Mouse (Mus musculus): Measurements from ENCODE around the gene Gli1. TPM values are rescaled to one million over a fixed set of nuclear protein-coding genes. Genes with fewer than 3 reads are reported as not detected.

Gene Gli1
- total RNA-seq, 1 experiment from 2014 or later, result not detected

GRCm38 (mm10) chr10:127286194-127286593 lies 55.6 kb downstream of the Gli1 start:
- no peak for ATAC-seq (replicated peaks; ENCODE audit: insufficient number of reproducible peaks, low FRiP score, low TSS enrichment, poor library complexity, severe bottlenecking)

DNA sequence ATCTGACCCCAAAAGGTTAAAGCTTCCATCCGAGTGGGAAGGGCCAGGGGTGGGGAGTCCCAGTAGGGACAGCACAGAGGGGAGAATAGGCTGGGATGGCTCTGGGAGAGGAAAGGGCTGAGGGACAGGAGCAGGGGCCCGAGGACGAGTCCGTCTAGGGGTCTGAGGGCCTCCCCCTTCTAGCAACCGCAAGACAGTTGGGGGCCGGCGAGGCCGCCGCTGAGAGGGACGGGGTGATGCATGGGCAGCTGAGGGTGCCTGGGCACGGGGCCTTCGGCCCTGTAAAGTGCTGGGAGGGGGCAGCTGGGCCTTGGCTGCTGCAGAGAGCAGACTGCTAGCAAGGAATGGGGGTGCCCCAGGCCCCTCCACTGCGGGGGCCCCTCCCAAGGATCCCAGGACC lies 56.1 kb downstream of the Gli1 start:
- ATAC-seq (replicated peaks; ENCODE audit: insufficient number of reproducible peaks, low FRiP score, low TSS enrichment, poor library complexity, severe bottlenecking), result no peak

GRCm38 (mm10) chr10:127284724-127285500 lies 56.9 kb downstream of the Gli1 start:
- ATAC-seq (replicated peaks; ENCODE audit: insufficient number of reproducible peaks, low FRiP score, low TSS enrichment, poor library complexity, severe bottlenecking), result no peak

GRCm38 (mm10) chr10:127284105-127284622 lies 57.6 kb downstream of the Gli1 start:
- ATAC-seq (replicated peaks; ENCODE audit: insufficient number of reproducible peaks, low FRiP score, low TSS enrichment, poor library complexity, severe bottlenecking), result no peak

DNA sequence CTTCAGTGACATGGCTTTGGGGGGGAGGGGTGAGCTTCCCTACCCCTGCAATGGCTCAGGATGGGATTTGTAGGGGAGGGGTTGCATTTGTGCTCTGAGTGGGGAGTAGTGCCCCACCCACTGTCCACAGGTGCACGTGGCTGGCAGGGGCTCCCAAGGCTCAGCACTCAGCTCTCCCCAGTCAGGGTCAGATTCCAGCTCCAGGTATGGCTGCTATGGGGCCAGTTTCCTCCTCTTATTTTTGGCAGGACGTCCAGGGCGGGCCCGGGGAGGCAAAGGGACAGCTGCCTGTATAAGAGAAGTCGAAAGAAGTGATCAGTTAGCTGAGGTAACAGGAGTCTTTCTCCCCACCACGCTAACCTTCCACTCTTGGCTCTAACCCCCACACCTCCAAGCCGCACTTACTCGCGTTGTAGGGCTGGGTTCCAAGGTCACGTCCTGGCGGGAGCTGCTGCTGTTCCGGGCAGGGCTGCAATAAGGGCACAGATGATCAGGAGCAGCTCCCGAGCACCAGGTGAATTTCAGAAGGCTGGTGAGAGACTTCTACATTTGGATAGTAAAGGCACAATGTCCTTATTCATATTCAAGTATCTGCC lies 59.1 kb downstream of the Gli1 start:
- ATAC-seq (replicated peaks; ENCODE audit: insufficient number of reproducible peaks, low FRiP score, low TSS enrichment, poor library complexity, severe bottlenecking), result no peak

DNA sequence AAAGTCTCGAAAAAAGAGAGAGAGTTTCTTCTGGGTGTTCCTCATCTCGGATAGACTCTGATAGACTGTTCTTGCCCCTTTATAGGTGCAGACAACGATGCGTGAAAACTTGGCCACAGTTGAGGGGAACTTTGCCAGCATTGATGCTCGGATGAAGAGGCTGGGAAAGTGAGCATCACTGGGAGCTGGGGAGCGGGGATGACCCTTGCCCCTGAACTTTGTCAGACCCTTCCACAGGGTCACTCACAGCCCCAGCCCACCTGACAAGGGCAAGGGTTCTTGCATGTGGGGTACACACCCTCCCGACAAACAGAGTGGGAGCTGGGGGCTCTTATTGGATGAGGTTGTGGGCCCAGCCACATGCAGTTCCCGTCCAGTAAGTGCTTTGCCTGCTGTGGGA lies 60.5 kb downstream of the Gli1 start:
- ATAC-seq (replicated peaks; ENCODE audit: insufficient number of reproducible peaks, low FRiP score, low TSS enrichment, poor library complexity, severe bottlenecking), result no peak

Other genes with a start within 250 kb of the Gli1 start
- 253 to 285 TPM (median 262 TPM) in 3 replicates for gene Os9, start 220.8 kb downstream of the Gli1 start, total RNA-seq (2017)
- gene B4galnt1, start 176.7 kb downstream of the Gli1 start, total RNA-seq (2017), result 166 to 275 TPM (median 211 TPM) in 3 replicates
- gene Slc26a10, start 161.3 kb downstream of the Gli1 start, total RNA-seq (2017), result 3.2 to 4.2 TPM (median 3.5 TPM) in 3 replicates
- 1.9 TPM in 1 of 3 replicates, not detected in the others for gene Arhgef25, start 151.9 kb downstream of the Gli1 start, total RNA-seq (2017)
- 3.8 to 17.3 TPM (median 8.8 TPM) in 3 replicates for gene Dtx3, start 146.2 kb downstream of the Gli1 start, total RNA-seq (2017)
- 15.7 to 32.0 TPM (median 21.5 TPM) in 3 replicates for gene Pip4k2c, start 130.4 kb downstream of the Gli1 start, total RNA-seq (2017)
- gene Kif5a, start 78.6 kb downstream of the Gli1 start, total RNA-seq (2017), result 0.19 to 0.48 TPM in 2 of 3 replicates, not detected in the other
- gene Dctn2, start 75.6 kb downstream of the Gli1 start, total RNA-seq (2017), result 89.0 to 104 TPM (median 92.1 TPM) in 3 replicates
- gene Mbd6, start 53.0 kb downstream of the Gli1 start, total RNA-seq (2017), result 4.2 to 15.5 TPM (median 12.1 TPM) in 3 replicates
- gene Mars, start 30.2 kb downstream of the Gli1 start, total RNA-seq (2017), result 56.6 to 72.2 TPM (median 64.5 TPM) in 3 replicates
- gene Arhgap9, start 20.0 kb downstream of the Gli1 start, total RNA-seq (2017), result 101 to 125 TPM (median 109 TPM) in 3 replicates
- not detected in 3 replicates for gene Inhbe, start 12.4 kb upstream of the Gli1 start, total RNA-seq (2017)
- gene Inhbc, start 28.5 kb upstream of the Gli1 start, total RNA-seq (2017), result not detected in 3 replicates
- gene R3hdm2, start 38.4 kb upstream of the Gli1 start, total RNA-seq (2017), result 32.1 to 81.2 TPM (median 33.7 TPM) in 3 replicates
- 0.32 to 9.8 TPM (median 1.4 TPM) in 3 replicates for gene Stac3, start 159.7 kb upstream of the Gli1 start, total RNA-seq (2017)
- gene Ndufa4l2, start 173.0 kb upstream of the Gli1 start, total RNA-seq (2017), result not detected in 3 replicates
- 7.9 to 28.8 TPM (median 11.5 TPM) in 3 replicates for gene Shmt2, start 180.5 kb upstream of the Gli1 start, total RNA-seq (2017)
- gene Nxph4, start 192.6 kb upstream of the Gli1 start, total RNA-seq (2017), result not detected in 3 replicates